Comparison of ENCODE assay signal across 11 mouse cellular contexts in genomic region chr8:57322961-57323941, GRCm38 (mm10). TPM values are rescaled to one million over a fixed set of nuclear protein-coding genes. Genes with fewer than 3 reads are reported as not detected.
DNase-seq lines count a peak whose midpoint lies in the region; ATAC-seq and TF ChIP-seq lines count a peak whose summit lies in the region.
"Had no signal": no experiment of that assay in that cellular context is flagged by ENCODE, and none has a peak within 500 bp of the region (broad histone marks: within the 10 kb centered on the region; RNA-seq: fewer than 3 reads in every experiment).

No protein-coding gene starts in this region.

- no peaks in the 10 kb centered on the region for H3K36me3 ChIP-seq in hindbrain, embryonic 11.5 days (ENCODE audit: control insufficient read depth, insufficient read depth, low read length)
- H3K36me3 ChIP-seq in hindbrain, embryonic 14.5 days (replicated peaks; ENCODE audit: control insufficient read depth, insufficient read depth) = no peaks in the 10 kb centered on the region
- H3K36me3 ChIP-seq in heart, embryonic 14.5 days (ENCODE audit: control insufficient read depth, insufficient read depth, low read length) = peaks cover 35% of the 10 kb centered on the region
- H3K36me3 ChIP-seq in liver, embryonic 14.5 days (replicated peaks; ENCODE audit: control insufficient read depth, insufficient read depth, low read depth) = no peaks in the 10 kb centered on the region

- peaks cover 92% of the 10 kb centered on the region for H3K27me3 ChIP-seq in hindbrain, embryonic 11.5 days (ENCODE audit: control insufficient read depth, insufficient read depth, low read length)
- peaks cover 94% of the 10 kb centered on the region for H3K27me3 ChIP-seq in hindbrain, embryonic 14.5 days (ENCODE audit: control insufficient read depth, insufficient read depth, low read length)
- H3K27me3 ChIP-seq in heart, embryonic 14.5 days (ENCODE audit: control insufficient read depth, insufficient read depth, low read length) = no peaks in the 10 kb centered on the region
- H3K27me3 ChIP-seq in liver, embryonic 14.5 days (ENCODE audit: control insufficient read depth, insufficient read depth, low read length) = peaks cover 98% of the 10 kb centered on the region
- H3K27me3 ChIP-seq: CH12.LX had no signal

- H3K27ac ChIP-seq in hindbrain, embryonic 11.5 days (ENCODE audit: low read depth, low read length) = no peak overlapping the region
- H3K27ac ChIP-seq in hindbrain, embryonic 14.5 days = no peak overlapping the region
- H3K27ac ChIP-seq in heart, embryonic 14.5 days (replicated peaks in 1 of 2; ENCODE audit: control insufficient read depth in 1 of 2, insufficient read depth in 1 of 2, low read depth in 2 of 2, low read length in 2 of 2) = peak overlapping the region; percentile 91 to 99
- no peak overlapping the region for H3K27ac ChIP-seq in liver, embryonic 14.5 days

- no peak overlapping the region for H3K9ac ChIP-seq in hindbrain, embryonic 11.5 days (ENCODE audit: low read depth, low read length)
- H3K9ac ChIP-seq in hindbrain, embryonic 14.5 days = no peak overlapping the region
- H3K9ac ChIP-seq in heart, embryonic 14.5 days (ENCODE audit: low read length) = peak overlapping the region; percentile 100
- peak overlapping the region; percentile 3; the same call in 1 of the 2 replicates for H3K9ac ChIP-seq in liver, embryonic 14.5 days (replicated peaks)

- WGBS in hindbrain, embryonic 11.5 days = 1% methylated on average over 30 of the region's 31 CpGs
- WGBS in hindbrain, embryonic 14.5 days = under 1% methylated on average over 31 of the region's 31 CpGs
- under 1% methylated on average over 31 of the region's 31 CpGs for WGBS in heart, embryonic 14.5 days
- 4% methylated on average over 31 of the region's 31 CpGs for WGBS in liver, embryonic 14.5 days (ENCODE audit: insufficient replicate concordance)

- no peaks in the 10 kb centered on the region for H3K9me3 ChIP-seq in hindbrain, embryonic 11.5 days (ENCODE audit: control insufficient read depth, low read length)
- H3K9me3 ChIP-seq in hindbrain, embryonic 14.5 days (ENCODE audit: control insufficient read depth, low read length) = no peaks in the 10 kb centered on the region
- H3K9me3 ChIP-seq in heart, embryonic 14.5 days (ENCODE audit: control insufficient read depth, low read length) = no peaks in the 10 kb centered on the region
- no peaks in the 10 kb centered on the region for H3K9me3 ChIP-seq in liver, embryonic 14.5 days (ENCODE audit: control insufficient read depth, low read length)

- no peak overlapping the region for H3K4me3 ChIP-seq in hindbrain, embryonic 11.5 days (ENCODE audit: low read depth, low read length)
- no peak overlapping the region for H3K4me3 ChIP-seq in hindbrain, embryonic 14.5 days (replicated peaks; ENCODE audit: low read length)
- H3K4me3 ChIP-seq in heart, embryonic 14.5 days (ENCODE audit: control insufficient read depth in 1 of 2, insufficient read depth in 1 of 2, low read depth in 1 of 2, low read length in 2 of 2) = peak overlapping the region; percentile 83 to 90
- H3K4me3 ChIP-seq in liver, embryonic 14.5 days (ENCODE audit: insufficient read depth in 1 of 2, low read depth in 2 of 2, low read length in 2 of 2) = peak overlapping the region; percentile 34 to 59; a peak in 3 of 4 replicates

- TF ChIP-seq POLR2A in brain, embryonic 14.5 days (IDR thresholded peaks at IDR 0.05; ENCODE audit: borderline replicate concordance, extremely low read depth, insufficient read depth, insufficient read length, poor library complexity, severe bottlenecking) = no peak

- peaks cover 8% of the 10 kb centered on the region; the same call in 1 of the 2 replicates for H3K4me1 ChIP-seq in hindbrain, embryonic 11.5 days (replicated peaks; ENCODE audit: control insufficient read depth, insufficient read depth, low read length)
- peaks cover 10% of the 10 kb centered on the region; the same call in 1 of the 2 replicates for H3K4me1 ChIP-seq in hindbrain, embryonic 14.5 days (replicated peaks; ENCODE audit: control insufficient read depth, insufficient read depth, low read length)
- H3K4me1 ChIP-seq in heart, embryonic 14.5 days (ENCODE audit: control insufficient read depth in 2 of 2, insufficient read depth in 2 of 2, low read length in 2 of 2) = peaks cover 11 to 15% of the 10 kb centered on the region in 2 experiments
- no peaks in the 10 kb centered on the region for H3K4me1 ChIP-seq in liver, embryonic 14.5 days (replicated peaks; ENCODE audit: control insufficient read depth in 2 of 2, insufficient read depth in 2 of 2, low read length in 1 of 2)

- ATAC-seq in hindbrain, embryonic 11.5 days (ENCODE audit: low FRiP score) = no peak
- no peak for ATAC-seq in hindbrain, embryonic 14.5 days (ENCODE audit: low FRiP score)
- ATAC-seq in heart, embryonic 14.5 days (ENCODE audit: insufficient number of reproducible peaks, insufficient read depth, low FRiP score, low read depth) = no peak
- no peak for ATAC-seq in liver, embryonic 14.5 days (ENCODE audit: insufficient read depth)

- peak; percentile 72 for DNase-seq in hindbrain, embryonic 11.5 days (ENCODE audit: low spot score)
- no peak for DNase-seq in hindbrain, embryonic 14.5 days (ENCODE audit: low spot score)
- peak; percentile 44 for DNase-seq in brain, embryonic 14.5 days (ENCODE audit: low read depth)
- no peak for DNase-seq in liver, embryonic 14.5 days (ENCODE audit: low read depth in 3 of 3, low spot score in 3 of 3)
- DNase-seq in thymus, postnatal 36 days = no peak
- no peak for DNase-seq in layer of hippocampus, postnatal 36 days
- DNase-seq in kidney, adult 18-20 months = no peak
- DNase-seq: cerebellum, postnatal 36 days; gastrocnemius, postnatal 14 days had no signal

- TF ChIP-seq CTCF in brain, embryonic 14.5 days (IDR thresholded peaks at IDR 0.05; ENCODE audit: borderline replicate concordance, extremely low read depth, insufficient read depth, insufficient read length) = no peak
- TF ChIP-seq CTCF in liver, embryonic 14.5 days (IDR thresholded peaks at IDR 0.05; ENCODE audit: low read depth) = no peak

- H3K4me2 ChIP-seq in hindbrain, embryonic 11.5 days (replicated peaks; ENCODE audit: low read depth, low read length) = no peak overlapping the region
- H3K4me2 ChIP-seq in hindbrain, embryonic 14.5 days (replicated peaks) = no peak overlapping the region
- H3K4me2 ChIP-seq in heart, embryonic 14.5 days (ENCODE audit: low read length) = peak overlapping the region; percentile 80
- H3K4me2 ChIP-seq in liver, embryonic 14.5 days (ENCODE audit: low read depth) = no peak overlapping the region

- TF ChIP-seq EP300 in liver, embryonic 14.5 days (IDR thresholded peaks at IDR 0.05; ENCODE audit: low read depth) = no peak

RNA-seq across cellular contexts. Expression of gene Hand2, which starts 2.5 kb away (rescaled TPM):
- 0.10 TPM in 1 of 2 replicates, not detected in the other for polyA plus RNA-seq in hindbrain, embryonic 11.5 days (2014; fragmentation: Nextera tagmentation; extraction: Ambion mirVana)
- polyA plus RNA-seq in hindbrain, embryonic 14.5 days (2014; fragmentation: Nextera tagmentation; extraction: Ambion mirVana) = not detected in 2 replicates
- polyA plus RNA-seq in brain, embryonic 14.5 days (2012; rRNA removed) = 0.07 and 0.29 TPM in 2 replicates
- polyA plus RNA-seq in heart, embryonic 14.5 days (2014; fragmentation: Nextera tagmentation; extraction: Ambion mirVana) = 16.3 and 17.4 TPM in 2 replicates
- 1.1 and 2.1 TPM in 2 replicates for polyA plus RNA-seq in liver, embryonic 14.5 days (2012; rRNA removed)
- polyA plus RNA-seq in liver, embryonic 14.5 days (2014; fragmentation: Nextera tagmentation; extraction: Ambion mirVana) = 0.44 and 0.48 TPM in 2 replicates
- total RNA-seq in layer of hippocampus, postnatal 36 days (2021) = not detected
- total RNA-seq: CH12.LX had no signal

Comparison
In these comparisons a context has a peak if more than half of its experiments do, and no peak if none do; other contexts are left out.
1. DNase-seq: peak in hindbrain, embryonic 11.5 days (single experiment) and brain, embryonic 14.5 days (single experiment); none in hindbrain, embryonic 14.5 days (single experiment), liver, embryonic 14.5 days (0 of 3), thymus, postnatal 36 days (0 of 2), layer of hippocampus, postnatal 36 days (0 of 2) and kidney, adult 18-20 months (single experiment).
2. H3K27ac ChIP-seq: peak in heart, embryonic 14.5 days (2 of 2); none in hindbrain, embryonic 11.5 days (single experiment), hindbrain, embryonic 14.5 days (single experiment) and liver, embryonic 14.5 days (single experiment).
3. H3K4me3 ChIP-seq: peak in heart, embryonic 14.5 days (2 of 2) and liver, embryonic 14.5 days (2 of 2); none in hindbrain, embryonic 11.5 days (single experiment) and hindbrain, embryonic 14.5 days (single experiment).
4. H3K9ac ChIP-seq: peak in heart, embryonic 14.5 days (single experiment) and liver, embryonic 14.5 days (single experiment); none in hindbrain, embryonic 11.5 days (single experiment) and hindbrain, embryonic 14.5 days (single experiment).